Mouse (Mus musculus) heart, postnatal 14 days (tissue): ENCODE measurements around the gene Hipk1. TPM values are rescaled to one million over a fixed set of nuclear protein-coding genes. Genes with fewer than 3 reads are reported as not detected.

ENCODE experiments used
- total RNA-seq, 2 experiments: library from RNA; stranded (reverse); gene quantifications; 2 replicates each; pipeline ENCODE4 v1.2.3; 2021

Hipk1 gene
- total RNA-seq, 2 experiments from 2014 or later, result 113 to 115 TPM

Other genes with a start within 250 kb of the Hipk1 start
- not detected for gene Syt6, start 216.3 kb downstream of the Hipk1 start, total RNA-seq
- 1 to 10 TPM in 1 of 2 experiments, not detected in 1; 2.7 TPM for gene Atg4a-ps, start 145.5 kb downstream of the Hipk1 start, total RNA-seq
- 1 to 10 TPM; 4.8 to 5.3 TPM for gene Olfml3, start 53.6 kb downstream of the Hipk1 start, total RNA-seq
- gene Gm10964, start 52.2 kb downstream of the Hipk1 start, total RNA-seq, result not detected
- 10 to 100 TPM; 11.7 to 12.7 TPM for gene Dclre1b, start 17.9 kb upstream of the Hipk1 start, total RNA-seq
- 10 to 100 TPM; 12.7 to 13.9 TPM for gene Ap4b1, start 18.0 kb upstream of the Hipk1 start, total RNA-seq
- under 1 TPM; 0.12 TPM for gene Gm43064, start 18.0 kb upstream of the Hipk1 start, total RNA-seq
- not detected for gene Bcl2l15, start 41.0 kb upstream of the Hipk1 start, total RNA-seq
- 1 to 10 TPM in 1 of 2 experiments, under 1 TPM in 1; 0.84 to 2.3 TPM for gene Ptpn22, start 68.2 kb upstream of the Hipk1 start, total RNA-seq
- 1 to 10 TPM; 9.8 to 9.9 TPM for gene Rsbn1, start 122.6 kb upstream of the Hipk1 start, total RNA-seq
- 10 to 100 TPM; 10.1 to 11.2 TPM for gene Phtf1, start 176.5 kb upstream of the Hipk1 start, total RNA-seq